Mouse (Mus musculus): ENCODE results near the gene Aqp6. TPM values are rescaled to one million over a fixed set of nuclear protein-coding genes. Genes with fewer than 3 reads are reported as not detected.

Aqp6 gene
- polyA plus RNA-seq, 1 experiment, result 124 TPM

DNA sequence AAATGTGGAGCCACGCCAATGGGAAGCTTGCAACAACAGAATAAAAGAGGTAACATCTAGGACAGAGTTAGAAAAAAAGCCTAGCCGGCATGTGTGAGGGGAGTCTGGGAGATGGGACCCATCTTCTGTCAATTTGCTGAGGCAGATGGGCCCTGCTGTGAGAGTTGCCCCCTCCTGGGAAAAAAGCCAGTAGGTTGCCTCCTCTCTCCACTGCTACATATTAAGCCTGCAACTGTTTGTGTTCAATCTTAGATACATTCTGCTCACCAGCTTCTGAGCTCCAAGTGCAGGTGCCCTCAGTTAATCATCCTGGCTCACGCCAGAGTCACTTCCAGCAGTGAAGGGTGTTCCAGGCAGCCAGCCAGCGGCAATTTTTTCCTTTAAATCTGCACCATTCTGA lies 18.6 kb downstream of the Aqp6 start:
- WGBS, result 80% methylated on average over 4 of the region's 4 CpGs
- Histone ChIP-seq H3K36me3 (ENCODE audit: control insufficient read depth, insufficient read depth, low read length) (no peaks in the 10 kb centered on the region), H3K27ac (ENCODE audit: insufficient read depth, low read depth, low read length) (no peak overlapping the region), H3K27me3 (replicated peaks; ENCODE audit: control insufficient read depth, insufficient read depth, low read length) (no peaks in the 10 kb centered on the region; the same call in 1 of the 2 replicates), H3K4me3 (ENCODE audit: insufficient read depth, low read depth, low read length) (no peak overlapping the region), H3K4me1 (ENCODE audit: control insufficient read depth, insufficient read depth, low read length) (no peaks in the 10 kb centered on the region)
- TF ChIP-seq POLR2A (IDR thresholded peaks at IDR 0.05; ENCODE audit: low read depth, low read length), result no peak
- no peak for TF ChIP-seq CTCF (conservative IDR thresholded peaks at IDR 0.05; ENCODE audit: insufficient read depth, insufficient read length, low read depth, low read length)
- DNase-seq, result no peak

DNA sequence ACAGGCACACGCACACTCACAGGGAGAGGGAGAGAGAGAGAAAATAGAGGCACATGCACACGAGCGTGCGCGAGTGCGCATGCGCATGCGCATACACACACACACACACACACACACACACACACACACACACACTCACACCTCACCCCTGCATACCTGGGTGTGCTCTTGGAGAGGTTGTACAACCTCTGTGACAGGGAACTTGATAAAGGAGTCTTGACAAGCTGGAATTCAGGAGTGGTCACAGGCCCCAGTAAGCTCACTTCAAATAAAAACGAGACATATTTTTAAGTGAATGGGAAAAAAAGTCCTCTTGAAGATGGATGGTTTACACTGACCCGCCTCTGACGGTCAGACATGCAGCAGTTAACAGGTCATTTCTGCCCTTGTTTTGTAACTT lies 20.9 kb downstream of the Aqp6 start:
- H3K4me3 ChIP-seq (ENCODE audit: insufficient read depth, low read depth, low read length), result no peak overlapping the region
- H3K4me1 ChIP-seq (ENCODE audit: control insufficient read depth, insufficient read depth, low read length), result no peaks in the 10 kb centered on the region
- no peak for DNase-seq
- WGBS, result 93% methylated on average over 11 of the region's 11 CpGs
- no peak overlapping the region for H3K27ac ChIP-seq (ENCODE audit: insufficient read depth, low read depth, low read length)
- TF ChIP-seq POLR2A (IDR thresholded peaks at IDR 0.05; ENCODE audit: low read depth, low read length) (no peak), CTCF (conservative IDR thresholded peaks at IDR 0.05; ENCODE audit: insufficient read depth, insufficient read length, low read depth, low read length) (no peak)
- H3K36me3 ChIP-seq (ENCODE audit: control insufficient read depth, insufficient read depth, low read length), result no peaks in the 10 kb centered on the region
- no peaks in the 10 kb centered on the region; the same call in 1 of the 2 replicates for H3K27me3 ChIP-seq (replicated peaks; ENCODE audit: control insufficient read depth, insufficient read depth, low read length)

DNA sequence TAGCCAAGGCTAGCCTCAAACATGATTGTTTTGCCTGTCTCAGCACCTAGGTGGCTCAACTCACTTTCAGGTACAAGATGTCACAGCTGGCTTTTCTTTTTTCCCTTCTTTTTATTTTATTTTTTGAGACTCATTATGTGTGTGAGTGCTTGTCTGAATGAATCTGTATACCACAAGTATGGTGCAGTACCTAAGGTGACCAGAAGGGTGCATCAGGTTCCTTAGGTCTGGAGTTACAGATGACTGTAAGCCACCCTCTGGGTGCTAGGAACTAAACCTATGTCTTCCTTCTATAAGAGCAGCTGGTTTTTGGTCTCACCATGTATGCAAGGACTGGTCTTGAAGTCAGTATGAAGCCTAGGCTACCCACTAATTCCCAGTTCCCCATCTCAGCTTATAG lies 30.4 kb downstream of the Aqp6 start:
- DNase-seq, result no peak
- TF ChIP-seq POLR2A (IDR thresholded peaks at IDR 0.05; ENCODE audit: low read depth, low read length) (no peak), CTCF (conservative IDR thresholded peaks at IDR 0.05; ENCODE audit: insufficient read depth, insufficient read length, low read depth, low read length) (no peak)
- no peak overlapping the region for H3K27ac ChIP-seq (ENCODE audit: insufficient read depth, low read depth, low read length)
- no peaks in the 10 kb centered on the region for H3K4me1 ChIP-seq (ENCODE audit: control insufficient read depth, insufficient read depth, low read length)
- H3K4me3 ChIP-seq (ENCODE audit: insufficient read depth, low read depth, low read length), result no peak overlapping the region
- H3K27me3 ChIP-seq (replicated peaks; ENCODE audit: control insufficient read depth, insufficient read depth, low read length), result no peaks in the 10 kb centered on the region
- H3K36me3 ChIP-seq (ENCODE audit: control insufficient read depth, insufficient read depth, low read length), result no peaks in the 10 kb centered on the region

DNA sequence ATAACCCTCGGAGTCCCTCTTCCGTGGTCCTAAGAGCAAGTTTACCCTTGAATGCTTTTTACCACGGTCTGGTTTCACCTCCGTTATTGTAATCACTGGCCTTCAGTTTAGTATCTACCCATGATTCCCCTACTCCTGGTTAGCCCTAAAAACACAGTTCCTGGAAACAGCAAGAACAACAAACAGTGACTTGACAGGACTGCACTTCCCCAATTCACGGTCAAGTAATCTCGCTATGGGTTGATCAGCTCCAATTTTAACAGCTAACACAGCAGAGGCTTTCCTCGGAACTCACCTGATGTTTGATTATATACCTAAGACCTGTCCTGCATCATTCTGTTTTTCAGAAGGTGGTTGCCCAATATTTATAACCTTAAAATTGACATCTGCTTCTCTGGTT lies 33.5 kb downstream of the Aqp6 start:
- H3K4me1 ChIP-seq (ENCODE audit: control insufficient read depth, insufficient read depth, low read length), result no peaks in the 10 kb centered on the region
- no peak overlapping the region for H3K27ac ChIP-seq (ENCODE audit: insufficient read depth, low read depth, low read length)
- no peak overlapping the region for H3K4me3 ChIP-seq (ENCODE audit: insufficient read depth, low read depth, low read length)
- H3K27me3 ChIP-seq (replicated peaks; ENCODE audit: control insufficient read depth, insufficient read depth, low read length), result no peaks in the 10 kb centered on the region
- no peak for TF ChIP-seq CTCF (conservative IDR thresholded peaks at IDR 0.05; ENCODE audit: insufficient read depth, insufficient read length, low read depth, low read length)
- no peak for TF ChIP-seq POLR2A (IDR thresholded peaks at IDR 0.05; ENCODE audit: low read depth, low read length)
- WGBS, result 87% methylated on average over 7 of the region's 7 CpGs
- H3K36me3 ChIP-seq (ENCODE audit: control insufficient read depth, insufficient read depth, low read length), result no peaks in the 10 kb centered on the region
- no peak for DNase-seq

DNA sequence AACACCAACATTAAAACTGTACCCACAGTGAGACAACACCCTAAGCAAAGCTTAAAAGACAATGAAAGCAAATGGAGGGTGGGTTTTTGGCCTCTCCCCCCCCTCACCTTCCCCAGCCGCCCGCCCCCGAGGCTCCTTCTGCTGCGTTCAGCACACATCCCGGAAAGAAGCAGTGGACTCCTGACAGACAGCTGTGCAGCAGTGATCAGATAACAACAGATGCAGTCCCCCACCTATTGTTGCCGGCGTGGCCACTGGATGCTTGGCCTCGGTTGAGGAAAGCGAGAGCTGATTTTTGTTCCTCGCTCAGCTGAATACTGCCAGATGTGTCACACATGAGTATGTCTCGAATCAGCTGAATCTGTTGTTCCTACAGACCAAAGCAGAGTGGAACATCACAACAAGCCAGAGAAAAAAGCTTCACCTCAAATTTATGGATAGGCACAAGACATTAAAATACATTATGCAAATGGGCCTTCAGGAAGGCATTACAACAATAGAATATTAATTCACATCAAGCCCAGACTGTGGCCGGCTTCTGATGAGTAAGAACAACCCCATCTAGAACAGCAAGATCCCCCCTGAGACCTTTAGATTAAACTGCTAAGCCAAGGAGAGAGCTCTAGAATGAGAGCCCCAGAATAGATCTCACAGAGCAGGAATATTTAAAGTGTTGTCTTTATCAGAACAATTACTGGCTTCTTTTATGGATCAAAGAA lies 36.4 kb downstream of the Aqp6 start:
- H3K27ac ChIP-seq (ENCODE audit: insufficient read depth, low read depth, low read length), result no peak overlapping the region
- no peaks in the 10 kb centered on the region for H3K36me3 ChIP-seq (ENCODE audit: control insufficient read depth, insufficient read depth, low read length)
- H3K4me1 ChIP-seq (ENCODE audit: control insufficient read depth, insufficient read depth, low read length), result no peaks in the 10 kb centered on the region
- no peak for DNase-seq
- H3K27me3 ChIP-seq (replicated peaks; ENCODE audit: control insufficient read depth, insufficient read depth, low read length), result no peaks in the 10 kb centered on the region
- no peak overlapping the region for H3K4me3 ChIP-seq (ENCODE audit: insufficient read depth, low read depth, low read length)
- WGBS, result 90% methylated on average over 12 of the region's 12 CpGs
- TF ChIP-seq POLR2A (IDR thresholded peaks at IDR 0.05; ENCODE audit: low read depth, low read length), result no peak

DNA sequence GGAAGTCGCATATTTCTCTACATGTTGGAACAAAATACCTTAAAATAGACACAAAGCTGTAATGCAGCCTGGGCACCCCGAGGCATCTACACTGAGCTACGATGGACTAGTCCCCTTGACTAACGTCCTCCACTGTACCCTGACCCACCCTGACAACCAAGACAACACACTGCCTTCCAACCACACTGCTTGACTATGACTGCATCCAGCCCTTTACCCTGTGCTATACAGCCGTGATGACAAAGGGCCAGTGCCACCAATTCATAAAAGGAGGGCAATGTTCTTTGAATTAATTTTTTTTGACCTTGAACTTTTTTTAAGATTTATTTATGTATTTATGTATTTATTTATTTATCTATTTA lies 36.9 kb downstream of the Aqp6 start:
- no peaks in the 10 kb centered on the region for H3K4me1 ChIP-seq (ENCODE audit: control insufficient read depth, insufficient read depth, low read length)
- no peak for TF ChIP-seq POLR2A (IDR thresholded peaks at IDR 0.05; ENCODE audit: low read depth, low read length)
- no peak overlapping the region for H3K27ac ChIP-seq (ENCODE audit: insufficient read depth, low read depth, low read length)
- H3K36me3 ChIP-seq (ENCODE audit: control insufficient read depth, insufficient read depth, low read length), result no peaks in the 10 kb centered on the region
- no peaks in the 10 kb centered on the region for H3K27me3 ChIP-seq (replicated peaks; ENCODE audit: control insufficient read depth, insufficient read depth, low read length)
- no peak for DNase-seq
- WGBS, result 92% methylated on average over 5 of the region's 5 CpGs
- H3K4me3 ChIP-seq (ENCODE audit: insufficient read depth, low read depth, low read length), result no peak overlapping the region

DNA sequence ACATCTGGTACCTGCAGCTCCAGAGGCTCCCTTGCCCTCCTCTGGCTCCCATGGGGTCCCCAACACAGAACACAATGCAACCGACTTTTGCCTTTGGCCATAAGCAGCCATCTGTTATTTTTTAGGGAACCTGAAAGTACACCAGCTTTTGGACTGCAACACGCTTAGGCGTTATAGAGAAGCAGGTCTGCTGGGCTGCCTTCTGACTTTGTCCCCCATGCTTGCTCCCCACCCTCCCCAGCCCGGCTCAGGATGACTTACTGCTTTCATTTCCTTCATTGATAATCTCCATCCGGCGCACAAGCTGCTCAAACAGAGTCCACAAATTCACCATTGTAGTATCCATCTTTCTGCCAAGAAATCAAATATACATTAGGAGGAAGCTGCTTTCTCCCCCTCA lies 41.4 kb downstream of the Aqp6 start:
- Histone ChIP-seq H3K27me3 (replicated peaks; ENCODE audit: control insufficient read depth, insufficient read depth, low read length) (no peaks in the 10 kb centered on the region), H3K4me1 (ENCODE audit: control insufficient read depth, insufficient read depth, low read length) (peaks cover 3% of the 10 kb centered on the region; the same call in 1 of the 2 replicates), H3K36me3 (ENCODE audit: control insufficient read depth, insufficient read depth, low read length) (no peaks in the 10 kb centered on the region), H3K27ac (ENCODE audit: insufficient read depth, low read depth, low read length) (no peak overlapping the region), H3K4me3 (ENCODE audit: insufficient read depth, low read depth, low read length) (no peak overlapping the region)
- DNase-seq, result no peak
- no peak for TF ChIP-seq POLR2A (IDR thresholded peaks at IDR 0.05; ENCODE audit: low read depth, low read length)
- no peak for TF ChIP-seq CTCF (conservative IDR thresholded peaks at IDR 0.05; ENCODE audit: insufficient read depth, insufficient read length, low read depth, low read length)
- 88% methylated on average over 6 of the region's 6 CpGs for WGBS

Data from kidney, adult 2 months (tissue).